Mouse (Mus musculus) liver, postnatal 0 days (tissue): ENCODE measurements at regions not wholly inside any gene's neighbourhood (a gene's known extent, or its start where the extent isn't known, plus 50 kb on each side); places are given as distances from the start of the nearest gene placed in this dataset.

ENCODE experiments used
- CTCF ChIP-seq: sonication (generic); IDR thresholded peaks from 2 replicates; pipeline ENCODE4 v1.5.1; 2016; ENCODE audit warnings: antibody characterized with exemption, low read depth
- EP300 ChIP-seq: IDR thresholded peaks from 2 replicates; pipeline ENCODE4 v1.6.1; 2016; ENCODE audit warnings: antibody characterized with exemption, low read depth, mild to moderate bottlenecking

GRCm38 (mm10) chr8:11959466-11959865, 119.2 kb downstream of the Tex29 start:
- no peak for TF ChIP-seq CTCF
- no peak for TF ChIP-seq EP300
